Mouse (Mus musculus): Measurements from ENCODE around the gene Pabpn1l.
A peak's percentile ranks its signal among the peaks of the same experiment; 100 is the strongest.

Pabpn1l gene

DNA sequence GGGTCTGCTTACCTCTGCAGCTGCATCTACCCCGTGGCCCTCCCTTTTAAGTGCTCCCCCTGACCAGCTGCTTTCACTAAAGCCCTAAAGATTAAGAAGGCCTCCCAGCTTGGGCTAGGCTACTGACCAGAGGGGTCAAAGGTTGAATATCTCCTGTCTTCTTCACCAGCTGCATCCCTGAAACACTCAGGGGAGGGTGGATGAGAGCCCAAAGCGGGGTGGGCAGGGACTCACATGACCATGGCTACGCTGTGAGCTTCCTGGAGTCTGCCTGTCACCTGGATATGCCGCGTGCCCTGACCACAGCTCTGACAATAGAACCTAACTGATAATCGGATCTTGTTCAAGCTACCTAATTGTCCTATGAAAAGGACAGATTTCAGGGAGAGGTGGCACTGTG, at the start of gene Pabpn1l:
Gene Pabpn1l, minus strand, starts transcription at position 13 of the 400 bp plus-strand sequence.
- no peak for DNase-seq

GRCm38 (mm10) chr8:122671894-122672293, 49.4 kb upstream of the Pabpn1l start:
- no peak for DNase-seq

- DNase-seq, result no peak
Observed at GRCm38 (mm10) chr8:122670718-122671117, 48.2 kb upstream of the Pabpn1l start.

DNA sequence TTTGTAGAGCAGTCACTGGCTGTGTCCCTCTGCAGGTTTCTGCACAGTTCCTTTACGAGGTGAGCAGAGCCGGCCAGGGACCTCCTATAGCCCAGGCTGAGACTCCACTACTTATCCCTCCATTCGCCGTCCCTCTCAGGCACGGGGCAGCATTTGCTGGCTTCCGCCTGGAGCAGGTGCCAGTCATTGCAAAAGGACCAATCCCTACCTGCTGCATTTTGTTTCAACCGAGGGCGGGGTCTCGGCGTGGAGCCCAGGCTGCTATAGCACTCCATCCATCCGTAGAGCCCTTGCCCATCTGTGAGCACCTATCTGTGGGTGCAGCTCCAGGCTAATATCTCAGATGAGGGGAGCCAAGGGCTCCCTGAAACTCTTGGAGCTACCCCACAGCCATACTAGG, 47.5 kb upstream of the Pabpn1l start:
- DNase-seq, result no peak

DNA sequence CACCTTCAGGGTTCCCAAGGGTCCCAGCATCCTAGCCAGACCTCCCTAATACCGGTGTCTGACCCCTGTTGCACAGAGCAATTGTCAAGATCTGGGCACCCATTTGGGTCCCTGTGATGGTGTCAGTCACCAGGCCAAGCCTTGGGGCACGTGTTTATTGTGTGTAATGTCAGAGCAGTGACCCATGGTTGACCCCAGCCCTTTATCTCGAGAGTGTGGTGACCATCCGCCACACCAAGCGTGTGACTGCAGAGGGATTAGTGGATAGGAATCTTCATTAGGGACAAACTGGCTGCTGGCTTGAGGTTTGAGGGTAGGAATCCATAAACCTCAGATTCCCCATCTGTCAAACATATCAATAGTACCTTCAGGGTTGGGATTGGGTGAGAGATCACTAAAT, 46.8 kb upstream of the Pabpn1l start:
- no peak for DNase-seq

- peak; percentile 55 for DNase-seq
Observed at GRCm38 (mm10) chr8:122667854-122668253, 45.3 kb upstream of the Pabpn1l start.

GRCm38 (mm10) chr8:122666827-122667226, 44.3 kb upstream of the Pabpn1l start:
- DNase-seq, result no peak

DNA sequence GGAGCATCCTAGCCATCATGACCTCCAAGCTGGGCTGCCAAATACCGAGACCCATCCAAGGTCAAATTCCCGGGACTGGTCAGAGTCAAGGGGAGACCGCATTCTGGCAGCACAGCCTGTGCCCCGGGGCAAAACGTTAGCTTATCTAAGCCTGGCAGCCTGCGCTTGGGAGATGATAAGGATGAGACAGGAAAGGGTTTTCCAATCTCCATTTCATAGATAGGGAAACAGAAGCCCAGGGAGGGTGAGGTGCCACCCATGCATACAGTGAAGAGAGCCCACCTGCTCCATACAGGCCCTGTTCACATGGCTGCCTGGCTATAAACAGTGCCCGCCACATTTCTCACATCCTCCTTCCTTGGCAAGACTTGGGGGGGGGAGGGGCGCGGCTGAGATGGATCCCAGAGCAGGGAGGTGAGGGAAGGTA, 43.8 kb upstream of the Pabpn1l start:
- peak; percentile 49 for DNase-seq

- DNase-seq, result peak; percentile 88
Observed at GRCm38 (mm10) chr8:122665667-122666316, 43.3 kb upstream of the Pabpn1l start.

GRCm38 (mm10) chr8:122665221-122665620, 42.7 kb upstream of the Pabpn1l start:
- peak; percentile 79 for DNase-seq

- no peak for DNase-seq
Observed at GRCm38 (mm10) chr8:122663670-122664069, 41.1 kb upstream of the Pabpn1l start.

DNA sequence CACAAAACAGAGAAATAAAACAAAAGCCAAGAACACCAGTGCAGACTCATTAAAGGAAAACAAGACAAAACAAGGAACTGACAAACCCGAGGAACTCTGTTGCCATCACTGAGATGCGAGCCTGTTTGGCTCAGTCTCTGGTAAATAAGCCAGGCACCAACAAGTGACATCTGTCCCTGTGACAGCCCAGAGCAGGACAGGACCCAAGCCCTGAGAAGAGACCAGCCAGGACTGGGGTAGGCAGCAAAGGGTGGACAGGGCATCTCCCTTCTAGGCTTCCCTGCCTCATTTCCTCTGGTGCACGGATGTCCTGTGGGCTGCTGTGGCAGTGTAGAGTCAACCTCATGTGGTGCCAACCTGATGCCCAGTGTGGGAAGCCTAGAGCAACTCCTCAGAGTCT, 40.6 kb upstream of the Pabpn1l start:
- no peak for DNase-seq

DNA sequence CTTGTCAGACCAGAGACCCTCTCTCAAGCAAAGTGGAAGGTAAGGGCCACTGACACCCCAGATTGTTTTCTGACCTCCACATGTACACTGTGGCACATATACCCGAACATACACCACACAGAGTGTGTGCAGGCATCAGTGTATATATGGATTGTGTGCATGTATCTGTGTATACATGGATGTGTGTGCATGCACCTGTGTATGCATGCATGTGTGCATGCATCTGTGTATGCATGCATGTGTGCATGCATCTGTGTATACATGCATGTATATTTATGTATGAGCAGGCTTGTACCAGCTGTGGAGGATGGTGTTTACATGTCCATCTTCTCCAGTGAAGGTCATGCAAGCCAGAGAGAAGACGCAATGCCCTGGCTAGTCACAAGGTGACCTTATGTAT, 39.4 kb upstream of the Pabpn1l start:
- no peak for DNase-seq

- peak; percentile 84 for DNase-seq
Observed at GRCm38 (mm10) chr8:122661138-122661537, 38.6 kb upstream of the Pabpn1l start.

DNA sequence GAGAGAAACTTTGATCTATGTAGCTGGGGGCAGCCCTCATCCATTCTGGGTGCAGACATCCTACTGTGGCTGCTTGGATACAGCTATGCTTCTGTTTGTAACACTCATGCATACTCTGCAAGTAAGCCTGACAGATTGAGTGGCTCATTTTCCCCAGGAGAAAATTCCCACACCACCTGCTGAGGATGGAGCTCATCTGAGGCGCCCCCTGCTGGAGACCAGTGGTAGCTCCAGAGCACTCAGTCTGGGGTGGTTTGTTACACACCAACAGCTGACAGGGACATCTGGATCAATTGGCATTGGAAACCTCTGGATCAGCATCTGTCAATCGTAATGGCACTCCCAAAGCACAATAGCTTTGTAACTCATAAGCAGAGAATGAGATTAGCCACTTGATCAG, 37.5 kb upstream of the Pabpn1l start:
- DNase-seq, result no peak

DNA sequence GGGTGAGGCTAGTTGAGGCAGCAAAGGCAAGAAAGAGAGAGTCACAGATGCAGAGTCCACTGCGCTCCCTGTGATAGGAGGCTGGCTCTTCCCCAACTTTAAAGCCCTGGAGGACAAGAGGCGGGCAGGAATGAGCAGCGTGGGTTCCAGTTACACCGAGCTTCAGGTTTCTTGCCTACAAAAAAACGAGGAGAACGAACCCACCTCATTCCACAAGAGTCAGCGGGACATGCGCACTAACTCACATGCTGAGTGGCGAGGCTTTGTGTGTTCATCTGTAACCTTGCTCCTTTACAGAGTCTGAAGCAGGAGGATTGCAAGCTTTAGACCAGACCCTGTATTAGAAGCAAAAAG, 36.2 kb upstream of the Pabpn1l start:
- no peak for DNase-seq

DNA sequence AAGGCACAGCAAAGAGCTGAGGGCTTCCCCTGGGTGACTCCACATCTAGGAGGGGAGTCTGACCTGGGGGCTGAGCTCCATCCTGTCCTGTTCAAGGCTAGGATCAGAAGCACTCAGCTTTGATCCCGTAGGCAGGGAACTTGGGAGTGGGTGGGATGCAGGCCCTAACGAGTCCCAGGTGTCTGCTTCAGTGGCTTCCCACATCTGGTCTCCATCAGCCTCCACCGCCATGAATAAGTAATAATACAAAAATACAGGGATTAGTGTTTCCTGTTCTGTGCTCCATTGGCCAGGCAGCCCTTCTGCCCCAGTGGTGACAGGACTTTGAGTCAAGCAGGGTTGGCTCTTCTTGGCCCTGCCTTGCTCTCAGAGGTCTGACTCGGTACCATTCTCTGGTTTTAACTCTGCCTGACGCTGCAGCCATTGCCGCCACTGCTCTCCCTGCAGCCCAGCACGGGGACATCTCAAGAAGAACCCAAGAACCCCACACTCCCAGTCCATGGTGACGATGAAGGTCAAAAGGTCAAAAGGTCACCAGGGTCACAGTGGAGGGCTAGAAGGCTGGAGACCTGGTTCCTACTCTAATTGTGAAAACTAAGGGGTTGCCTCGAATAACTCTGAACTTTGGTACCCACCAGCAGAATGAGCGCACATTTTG, 35.7 kb upstream of the Pabpn1l start:
- DNase-seq, result no peak

GRCm38 (mm10) chr8:122656056-122656999, 33.8 kb upstream of the Pabpn1l start:
- DNase-seq, result peak; percentile 53

DNA sequence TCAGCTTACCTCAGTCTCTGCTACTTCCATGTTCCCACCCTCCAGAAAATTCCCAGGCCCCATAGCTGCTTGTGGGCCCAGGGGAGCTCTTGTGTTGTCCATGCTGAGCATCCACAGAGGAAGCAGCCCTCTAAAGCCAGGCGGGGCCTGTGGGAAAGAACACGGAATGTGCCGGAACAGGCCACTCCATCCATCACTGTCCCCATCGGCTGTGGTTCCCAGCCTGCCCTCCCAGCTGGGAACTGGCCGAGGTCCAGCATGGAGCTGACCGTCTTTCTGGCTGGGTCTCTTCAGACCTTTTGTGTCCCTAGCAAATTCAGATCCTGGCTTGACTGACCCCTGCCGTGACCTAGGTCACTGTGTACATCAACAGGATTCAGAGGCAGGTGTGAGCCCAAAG, 32.2 kb upstream of the Pabpn1l start:
- peak; percentile 91 for DNase-seq

- no peak for DNase-seq
Observed at GRCm38 (mm10) chr8:122652643-122653042, 30.1 kb upstream of the Pabpn1l start.

GRCm38 (mm10) chr8:122651326-122651921, 28.9 kb upstream of the Pabpn1l start:
- no peak for DNase-seq

- DNase-seq, result no peak
Observed at GRCm38 (mm10) chr8:122648192-122648970, 25.8 kb upstream of the Pabpn1l start.
